Mouse (Mus musculus): ENCODE data around the gene Evl. TPM values are rescaled to one million over a fixed set of nuclear protein-coding genes. Genes with fewer than 3 reads are reported as not detected.

Gene Evl
- total RNA-seq, 4 experiments from 2014 or later = 45.4 to 65.2 (median 50.3) TPM

DNA sequence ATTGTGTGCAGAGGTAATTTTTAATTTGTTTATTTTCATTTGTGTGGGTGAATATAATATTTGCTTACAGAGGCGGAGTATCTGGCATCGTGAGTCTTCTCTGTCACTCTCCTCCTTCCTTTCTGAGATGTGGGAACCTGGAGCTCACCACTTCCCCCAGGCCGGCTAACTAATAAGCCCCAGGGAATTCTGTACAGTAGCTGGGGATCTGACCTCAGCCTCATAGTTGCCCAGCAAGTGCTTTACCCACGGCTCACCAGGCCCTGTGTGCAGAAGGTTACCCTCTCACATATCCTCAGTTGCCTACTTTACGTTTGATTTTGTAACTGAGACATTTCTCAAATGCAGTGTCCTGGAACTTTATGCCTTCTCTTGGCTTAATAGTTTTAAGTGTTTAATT, 37.1 kb downstream of the Evl start:
- DNase-seq = no peak

DNA sequence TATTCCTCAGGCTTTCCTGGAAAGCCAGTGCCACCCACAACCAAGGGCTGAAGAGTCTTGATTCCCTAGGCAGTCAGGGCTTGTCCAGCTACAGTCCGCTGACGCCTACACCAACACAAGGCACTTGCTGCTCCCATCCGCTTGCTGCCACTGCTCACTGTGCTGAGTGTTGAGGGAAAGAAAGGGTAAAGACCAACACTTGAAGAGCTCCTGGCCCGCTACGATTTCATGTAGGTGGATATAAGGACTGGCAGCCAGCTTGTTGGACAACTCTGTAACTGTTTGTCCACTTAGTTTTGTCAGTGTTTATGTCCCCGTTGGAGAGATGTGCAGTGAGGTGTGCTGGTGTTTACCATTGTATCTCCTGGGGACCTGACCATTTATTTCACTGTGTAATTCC, 38.3 kb downstream of the Evl start:
- DNase-seq = no peak

- DNase-seq = no peak
Observed at GRCm38 (mm10) chr12:108600864-108601263, 46.3 kb downstream of the Evl start.

DNA sequence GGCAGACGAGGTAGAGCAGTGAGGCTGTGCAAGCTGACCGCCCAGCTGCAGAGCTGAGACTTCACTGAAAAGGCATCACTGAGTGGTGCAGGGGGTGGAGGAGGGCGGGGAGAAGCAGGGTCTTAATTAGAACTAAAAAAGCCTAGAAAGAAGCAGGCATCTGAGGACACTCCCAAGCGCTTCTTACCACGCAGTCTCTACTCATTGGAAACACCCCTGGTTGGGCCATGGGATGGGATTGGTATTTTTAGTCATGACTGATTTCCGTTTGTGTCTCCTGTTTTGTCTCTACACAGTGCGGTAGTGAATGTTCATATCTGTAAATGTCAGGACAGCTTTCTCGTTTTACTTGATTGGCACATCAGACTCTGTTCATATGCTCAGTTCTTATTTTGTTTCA, 46.8 kb downstream of the Evl start:
- no peak for DNase-seq

GRCm38 (mm10) chr12:108604546-108604945, 50.0 kb downstream of the Evl start:
- no peak for DNase-seq

GRCm38 (mm10) chr12:108605521-108606281, 51.2 kb downstream of the Evl start:
- DNase-seq = no peak

DNA sequence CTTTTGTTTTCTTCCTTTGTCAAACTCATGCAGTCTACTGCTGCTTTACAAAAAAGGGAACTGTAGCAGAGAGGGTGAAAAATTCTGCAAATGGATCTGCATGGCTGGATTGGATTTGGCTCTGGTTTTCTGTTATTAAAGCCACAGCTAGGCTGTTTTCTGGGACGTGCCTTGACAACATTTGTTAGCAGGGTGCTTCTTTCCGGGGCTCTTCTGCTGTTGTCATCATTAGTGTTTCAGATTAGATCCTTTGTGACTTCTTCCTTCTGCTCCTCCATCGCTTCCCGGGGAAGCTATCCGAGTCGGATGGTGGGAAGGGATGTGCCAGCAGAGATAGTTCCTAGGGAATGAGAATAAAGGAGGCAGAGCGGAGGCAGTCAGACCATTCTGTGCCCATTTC, 51.8 kb downstream of the Evl start:
- no peak for DNase-seq

GRCm38 (mm10) chr12:108609446-108609845, 54.9 kb downstream of the Evl start:
- DNase-seq = no peak

GRCm38 (mm10) chr12:108610255-108610654, 55.7 kb downstream of the Evl start:
- DNase-seq = no peak

GRCm38 (mm10) chr12:108613081-108613480, 58.6 kb downstream of the Evl start:
- peak; percentile 24 for DNase-seq

- no peak for DNase-seq
Observed at GRCm38 (mm10) chr12:108617511-108617910, 63.0 kb downstream of the Evl start.

GRCm38 (mm10) chr12:108619853-108620416, 65.4 kb downstream of the Evl start:
- DNase-seq = no peak

- no peak for DNase-seq
Observed at GRCm38 (mm10) chr12:108622406-108622805, 67.9 kb downstream of the Evl start.

DNA sequence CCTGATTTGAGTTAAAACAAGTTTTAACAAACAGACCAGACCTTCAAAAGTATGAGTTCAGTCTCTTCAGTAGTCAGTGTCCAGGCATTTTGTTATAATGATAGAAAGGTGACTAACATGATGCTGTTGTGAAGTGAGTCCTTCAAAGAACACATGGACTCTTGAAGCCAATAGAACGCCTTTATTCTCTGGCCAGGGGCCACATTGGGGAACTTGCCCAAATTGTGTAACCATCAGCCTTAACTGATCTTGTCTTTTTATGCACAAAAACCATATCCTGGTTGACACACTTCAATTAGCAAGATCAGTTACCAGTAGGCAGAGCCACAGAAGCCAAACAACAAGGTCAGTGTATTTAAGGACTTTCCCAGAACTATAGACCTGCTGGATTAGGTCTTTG, 75.0 kb downstream of the Evl start:
- no peak for DNase-seq

GRCm38 (mm10) chr12:108630741-108631688, 76.5 kb downstream of the Evl start:
- DNase-seq = no peak

GRCm38 (mm10) chr12:108632501-108632900, 78.0 kb downstream of the Evl start:
- no peak for DNase-seq

DNA sequence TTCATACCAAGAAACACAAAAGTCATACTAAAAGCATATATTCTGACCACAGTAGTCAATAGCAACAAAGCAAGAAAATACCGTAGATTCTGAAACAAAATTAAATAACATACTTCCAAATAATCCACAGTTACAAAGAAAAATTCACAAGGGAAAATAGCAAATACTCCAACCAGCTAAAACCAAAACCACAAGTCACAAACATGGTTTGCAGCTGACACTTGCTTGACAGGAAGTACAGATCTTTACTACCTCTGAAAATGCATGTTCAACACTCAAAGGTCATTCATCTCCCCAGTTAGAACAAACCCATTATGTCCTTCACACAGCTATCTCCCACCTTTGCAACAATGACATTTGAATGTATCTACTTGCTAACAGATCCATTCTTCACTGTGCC, 79.5 kb downstream of the Evl start:
- DNase-seq = no peak

GRCm38 (mm10) chr12:108635501-108635900, 81.0 kb downstream of the Evl start:
- no peak for DNase-seq

DNA sequence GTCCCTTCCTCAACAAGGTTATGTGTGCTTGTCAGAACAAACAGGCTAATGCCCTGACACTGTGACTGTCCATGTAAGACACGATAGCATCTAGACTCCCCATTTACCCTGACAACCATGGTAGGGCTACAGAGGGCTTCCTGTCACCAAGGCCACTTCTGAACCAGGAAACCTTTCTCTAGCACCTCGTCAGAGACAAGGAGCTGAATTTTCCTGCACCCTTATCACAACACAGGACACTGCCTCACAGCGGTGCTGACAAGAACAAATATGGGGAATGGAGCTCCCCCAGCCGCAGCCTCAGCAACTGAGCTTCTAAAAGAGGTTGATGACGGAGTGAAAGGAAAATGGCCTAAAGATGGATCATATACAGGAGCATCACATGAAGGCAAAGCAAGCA, 82.9 kb downstream of the Evl start:
- no peak for DNase-seq

DNA sequence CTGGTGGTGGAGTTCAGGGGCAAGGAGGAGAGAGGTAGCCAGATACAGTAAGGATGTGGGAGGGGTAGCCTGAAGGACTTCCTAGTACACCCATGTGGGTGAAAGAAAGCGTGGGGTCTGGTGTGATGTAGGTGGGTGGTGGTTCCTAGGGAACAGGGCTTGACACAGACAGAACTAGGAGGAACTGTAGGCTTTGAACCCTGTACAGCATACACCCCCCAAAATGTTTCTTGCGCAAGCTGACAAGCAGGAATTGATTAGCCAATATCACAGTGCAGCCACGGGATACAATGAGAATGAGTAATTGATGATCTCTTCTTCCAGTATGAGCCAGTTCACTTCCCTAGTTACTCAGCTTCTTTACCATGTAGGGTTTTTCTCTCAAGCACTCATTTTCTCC, 84.6 kb downstream of the Evl start:
- no peak for DNase-seq

GRCm38 (mm10) chr12:108642019-108642418, 87.5 kb downstream of the Evl start:
- DNase-seq = no peak

GRCm38 (mm10) chr12:108646234-108646633, 91.7 kb downstream of the Evl start:
- DNase-seq = no peak

GRCm38 (mm10) chr12:108647784-108648183, 93.3 kb downstream of the Evl start:
- DNase-seq = no peak

Measured in adrenal gland, adult 8-10 months (tissue).